In genomic region chr4:110286371-110286781, GRCm38 (mm10) we compare ENCODE assay signal across 8 mouse cellular contexts.
A peak's percentile ranks its signal among the peaks of the same experiment; 100 is the strongest.
DNase-seq lines count a peak whose midpoint lies in the region; ATAC-seq lines count a peak whose summit lies in the region.

No protein-coding gene starts in this region.

- no peak for DNase-seq in kidney, adult 18-20 months
- DNase-seq in embryo, embryonic 11 days: peak; percentile 60
- peak; percentile 66 for DNase-seq in hindbrain, embryonic 14.5 days (ENCODE audit: low spot score)
- no peak for DNase-seq in urinary bladder, postnatal 36 days (ENCODE audit: low spot score in 2 of 2)
- no peak for DNase-seq in urinary bladder, adult 18-20 months (ENCODE audit: low spot score in 2 of 2)

- peak; percentile 76; the same call in 1 of the 2 replicates for ATAC-seq in kidney, embryonic 16.5 days (ENCODE audit: low FRiP score, low TSS enrichment)
- peak; percentile 34 for ATAC-seq in hindbrain, embryonic 14.5 days (ENCODE audit: low FRiP score)
- ATAC-seq in limb, embryonic 12.5 days (ENCODE audit: insufficient number of reproducible peaks, insufficient read depth, low FRiP score, low TSS enrichment, low read depth): no peak
- ATAC-seq in stomach, embryonic 14.5 days (ENCODE audit: insufficient number of reproducible peaks, insufficient read depth, low FRiP score, low read depth): peak; percentile 28; the same call in 1 of the 2 replicates

- H3K9ac ChIP-seq in kidney, embryonic 16.5 days (replicated peaks; ENCODE audit: low read length): no peak overlapping the region
- H3K9ac ChIP-seq in hindbrain, embryonic 14.5 days: peak overlapping the region; percentile 92
- H3K9ac ChIP-seq in limb, embryonic 12.5 days (replicated peaks): no peak overlapping the region
- H3K9ac ChIP-seq in stomach, embryonic 14.5 days (replicated peaks; ENCODE audit: low read depth, low read length): no peak overlapping the region

- peak overlapping the region; percentile 28 for H3K4me3 ChIP-seq in kidney, embryonic 16.5 days (ENCODE audit: low read length)
- peak overlapping the region; percentile 56 for H3K4me3 ChIP-seq in hindbrain, embryonic 14.5 days (replicated peaks; ENCODE audit: low read length)
- H3K4me3 ChIP-seq in limb, embryonic 12.5 days (replicated peaks): 0 out of 2 replicates have a peak overlapping the region, but pooled peaks have one; percentile 4
- H3K4me3 ChIP-seq in stomach, embryonic 14.5 days (ENCODE audit: low read depth, low read length): peak overlapping the region; percentile 4; the same call in 1 of the 2 replicates

- no peak overlapping the region for H3K27ac ChIP-seq in kidney, embryonic 16.5 days (ENCODE audit: low read length)
- peak overlapping the region; percentile 97 for H3K27ac ChIP-seq in hindbrain, embryonic 14.5 days
- no peak overlapping the region for H3K27ac ChIP-seq in limb, embryonic 12.5 days
- no peak overlapping the region; the same call in 1 of the 2 replicates for H3K27ac ChIP-seq in stomach, embryonic 14.5 days (ENCODE audit: low read length)

- H3K36me3 ChIP-seq in kidney, embryonic 16.5 days (ENCODE audit: insufficient read depth, low read length): no peaks in the 10 kb centered on the region
- H3K36me3 ChIP-seq in hindbrain, embryonic 14.5 days (replicated peaks; ENCODE audit: control insufficient read depth, insufficient read depth): no peaks in the 10 kb centered on the region
- no peaks in the 10 kb centered on the region for H3K36me3 ChIP-seq in limb, embryonic 12.5 days
- no peaks in the 10 kb centered on the region for H3K36me3 ChIP-seq in stomach, embryonic 14.5 days (ENCODE audit: control insufficient read depth, insufficient read depth, low read length)

- no peaks in the 10 kb centered on the region for H3K27me3 ChIP-seq in kidney, embryonic 16.5 days (ENCODE audit: insufficient read depth, low read length)
- no peaks in the 10 kb centered on the region for H3K27me3 ChIP-seq in hindbrain, embryonic 14.5 days (ENCODE audit: control insufficient read depth, insufficient read depth, low read length)
- no peaks in the 10 kb centered on the region for H3K27me3 ChIP-seq in limb, embryonic 12.5 days
- no peaks in the 10 kb centered on the region for H3K27me3 ChIP-seq in stomach, embryonic 14.5 days (ENCODE audit: control insufficient read depth, insufficient read depth, low read length)

- WGBS in kidney, embryonic 16.5 days: 7% methylated on average over 9 of the region's 9 CpGs
- WGBS in hindbrain, embryonic 14.5 days: 7% methylated on average over 9 of the region's 9 CpGs
- WGBS in limb, embryonic 12.5 days: 6% methylated on average over 9 of the region's 9 CpGs
- 24% methylated on average over 9 of the region's 9 CpGs for WGBS in stomach, embryonic 14.5 days

- H3K9me3 ChIP-seq in kidney, embryonic 16.5 days (ENCODE audit: low read length): no peaks in the 10 kb centered on the region
- no peaks in the 10 kb centered on the region for H3K9me3 ChIP-seq in hindbrain, embryonic 14.5 days (ENCODE audit: control insufficient read depth, low read length)
- H3K9me3 ChIP-seq in limb, embryonic 12.5 days: no peaks in the 10 kb centered on the region
- no peaks in the 10 kb centered on the region for H3K9me3 ChIP-seq in stomach, embryonic 14.5 days (ENCODE audit: control insufficient read depth, low read depth, low read length)

- H3K4me1 ChIP-seq in kidney, embryonic 16.5 days (ENCODE audit: insufficient read depth, low read length): peaks cover 14% of the 10 kb centered on the region
- H3K4me1 ChIP-seq in hindbrain, embryonic 14.5 days (replicated peaks; ENCODE audit: control insufficient read depth, insufficient read depth, low read length): peaks cover 22% of the 10 kb centered on the region
- peaks cover 26% of the 10 kb centered on the region for H3K4me1 ChIP-seq in limb, embryonic 12.5 days (replicated peaks)
- H3K4me1 ChIP-seq in stomach, embryonic 14.5 days (ENCODE audit: control insufficient read depth, insufficient read depth, low read length): no peaks in the 10 kb centered on the region

- H3K4me2 ChIP-seq in kidney, embryonic 16.5 days (replicated peaks; ENCODE audit: low read depth, low read length): peak overlapping the region; percentile 51
- H3K4me2 ChIP-seq in hindbrain, embryonic 14.5 days (replicated peaks): peak overlapping the region; percentile 60
- H3K4me2 ChIP-seq in limb, embryonic 12.5 days: peak overlapping the region; percentile 51
- H3K4me2 ChIP-seq in stomach, embryonic 14.5 days (replicated peaks; ENCODE audit: low read depth, low read length): peak overlapping the region; percentile 13; the same call in 1 of the 2 replicates

Comparison
In these comparisons a context has a peak if more than half of its experiments do, and no peak if none do; other contexts are left out.
1. H3K4me3 ChIP-seq: peak in every context shown above with its lines; median percentile 56 in hindbrain, embryonic 14.5 days; 28 in kidney, embryonic 16.5 days; 4 in limb, embryonic 12.5 days; 4 in stomach, embryonic 14.5 days.
2. DNase-seq: peak in embryo, embryonic 11 days (single experiment) and hindbrain, embryonic 14.5 days (single experiment); none in kidney, adult 18-20 months (single experiment), urinary bladder, postnatal 36 days (0 of 2) and urinary bladder, adult 18-20 months (0 of 2).
3. Peak in every context shown above with its lines, with median percentiles within 50 percentile points of each other: H3K4me2 ChIP-seq.